Mouse (Mus musculus): ENCODE results near the gene Odaph. TPM values are rescaled to one million over a fixed set of nuclear protein-coding genes. Genes with fewer than 3 reads are reported as not detected.
"Not testable (repeated sequence)": the region's sequence is repeated elsewhere in the genome, so short reads cannot be mapped to it uniquely, and the experiment has no call there.

Gene Odaph
- 0.22 and 0.27 TPM in 2 replicates for polyA plus RNA-seq (2012; rRNA removed)

DNA sequence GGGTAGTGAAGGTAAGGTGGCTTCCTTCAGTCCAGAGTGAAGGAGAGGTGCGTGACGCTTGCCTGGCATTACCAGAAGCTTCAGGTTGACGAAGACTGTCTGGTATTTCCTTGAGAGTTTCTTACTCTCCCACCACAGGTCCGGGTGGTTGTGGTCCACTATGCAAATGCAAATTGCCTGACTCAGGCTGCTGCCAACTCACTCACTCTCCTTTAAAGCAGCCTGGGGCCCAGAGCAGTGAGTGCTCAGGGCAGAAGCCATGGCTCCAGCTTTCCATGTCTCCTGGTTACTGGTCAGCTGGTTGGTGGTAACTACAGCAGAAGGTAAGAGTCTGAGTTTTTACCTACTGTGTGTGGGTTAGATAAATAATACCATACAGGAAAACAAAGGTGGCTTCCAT, at the start of gene Odaph:
Odaph (plus strand) TSS at position 240 of the 400 bp plus-strand sequence.
- H3K27me3 ChIP-seq (ENCODE audit: control insufficient read depth, insufficient read depth, low read length): no peaks in the 10 kb centered on the region
- WGBS: 63% methylated on average over 4 of the region's 4 CpGs
- no peak within 1 kb of the TSS for H3K4me3 ChIP-seq (ENCODE audit: extremely low read depth, insufficient read depth, insufficient read length)
- H3K36me3 ChIP-seq (ENCODE audit: control insufficient read depth, insufficient read depth, low read length): no peaks in the 10 kb centered on the region
- TF ChIP-seq POLR2A (IDR thresholded peaks at IDR 0.05; ENCODE audit: low read depth, low read length): no peak
- no peak for TF ChIP-seq CTCF (IDR thresholded peaks at IDR 0.05; ENCODE audit: extremely low read depth, insufficient read depth, insufficient read length, insufficient replicate concordance)
- peaks cover 9% of the 10 kb centered on the region; the same call in 1 of the 2 replicates for H3K4me1 ChIP-seq (ENCODE audit: control insufficient read depth, insufficient read depth, insufficient read length)
- no peak within 1 kb of the TSS for H3K27ac ChIP-seq (ENCODE audit: insufficient read depth, low read length)
- peak in 1 of 2 experiments; percentile 30 for DNase-seq (ENCODE audit: low read depth in 1 of 2, low spot score in 2 of 2)

DNA sequence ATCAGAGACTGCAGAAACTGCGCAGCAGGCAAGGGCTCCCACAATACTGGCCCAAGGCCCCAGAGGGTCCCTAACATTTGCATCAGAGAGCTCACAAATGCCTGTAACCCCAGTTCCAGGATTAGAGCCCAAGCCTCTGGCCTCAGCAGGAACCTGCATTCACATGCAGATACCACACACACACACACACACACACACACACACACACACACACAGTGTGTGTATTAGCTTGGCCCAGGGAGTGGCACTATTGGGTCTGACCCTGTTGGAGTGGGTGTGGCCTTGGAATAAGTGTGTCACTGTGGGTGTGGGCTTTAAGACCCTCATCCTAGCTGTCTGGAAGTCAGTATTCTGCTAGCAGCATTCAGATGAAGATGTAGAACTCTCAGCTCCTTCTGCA, 41.7 kb upstream of the Odaph start:
- H3K27ac ChIP-seq (ENCODE audit: insufficient read depth, low read length); H3K27me3 ChIP-seq (ENCODE audit: control insufficient read depth, insufficient read depth, low read length); DNase-seq (ENCODE audit: low read depth in 1 of 2, low spot score in 2 of 2); H3K4me3 ChIP-seq (ENCODE audit: extremely low read depth, insufficient read depth, insufficient read length); H3K4me1 ChIP-seq (ENCODE audit: control insufficient read depth, insufficient read depth, insufficient read length): not testable (repeated sequence)
- H3K36me3 ChIP-seq (ENCODE audit: control insufficient read depth, insufficient read depth, low read length): peaks cover 23% of the 10 kb centered on the region
- 100% methylated on average over 1 of the region's 1 CpGs for WGBS

DNA sequence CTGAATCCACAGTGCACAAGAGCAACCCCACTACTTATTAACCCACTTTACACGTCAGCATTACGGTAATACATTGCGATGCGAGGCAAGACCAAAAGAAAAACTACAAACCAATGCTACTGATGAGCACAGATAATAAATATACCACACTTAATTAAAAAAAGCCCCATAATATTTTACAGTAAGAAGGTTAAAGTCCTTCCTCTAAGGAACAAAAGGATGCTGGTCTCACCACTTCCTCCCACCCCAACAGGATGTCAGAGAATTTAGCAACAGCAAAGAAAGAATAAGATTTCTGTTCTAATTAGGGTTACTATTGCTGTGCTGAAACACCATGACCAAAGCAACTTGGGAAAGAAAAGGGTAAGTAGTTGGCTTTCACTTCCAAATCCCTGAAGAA, 40.3 kb upstream of the Odaph start:
- Histone ChIP-seq H3K4me1 (ENCODE audit: control insufficient read depth, insufficient read depth, insufficient read length) (no peaks in the 10 kb centered on the region), H3K27me3 (ENCODE audit: control insufficient read depth, insufficient read depth, low read length) (no peaks in the 10 kb centered on the region), H3K36me3 (ENCODE audit: control insufficient read depth, insufficient read depth, low read length) (peaks cover 29% of the 10 kb centered on the region), H3K4me3 (ENCODE audit: extremely low read depth, insufficient read depth, insufficient read length) (no peak overlapping the region), H3K27ac (ENCODE audit: insufficient read depth, low read length) (no peak overlapping the region)
- WGBS: 94% methylated on average over 4 of the region's 4 CpGs
- DNase-seq (ENCODE audit: low read depth in 1 of 2, low spot score in 2 of 2): no peak
- TF ChIP-seq CTCF (IDR thresholded peaks at IDR 0.05; ENCODE audit: extremely low read depth, insufficient read depth, insufficient read length, insufficient replicate concordance) (no peak), POLR2A (IDR thresholded peaks at IDR 0.05; ENCODE audit: low read depth, low read length) (no peak)

DNA sequence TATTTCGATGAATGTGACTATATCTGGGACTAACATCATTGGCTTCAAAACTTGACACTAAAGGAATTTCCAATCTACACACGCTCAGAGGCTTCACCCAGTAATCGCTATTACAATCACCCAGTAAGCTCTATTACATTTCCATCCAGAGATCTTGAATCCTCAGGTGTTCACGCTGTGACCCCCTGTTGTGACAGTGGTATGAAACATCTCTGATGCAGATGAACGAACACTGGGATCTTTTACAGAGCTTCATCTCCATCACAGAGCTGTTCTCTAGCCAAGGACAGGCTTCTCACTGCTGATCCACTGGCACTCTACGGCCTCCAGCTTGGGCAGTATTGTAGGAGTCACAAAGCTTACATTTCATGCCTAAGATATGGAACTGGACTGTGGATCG, 37.8 kb upstream of the Odaph start:
- DNase-seq (ENCODE audit: low read depth in 1 of 2, low spot score in 2 of 2): no peak
- 97% methylated on average over 7 of the region's 7 CpGs for WGBS
- TF ChIP-seq CTCF (IDR thresholded peaks at IDR 0.05; ENCODE audit: extremely low read depth, insufficient read depth, insufficient read length, insufficient replicate concordance) (no peak), POLR2A (IDR thresholded peaks at IDR 0.05; ENCODE audit: low read depth, low read length) (no peak)
- Histone ChIP-seq H3K36me3 (ENCODE audit: control insufficient read depth, insufficient read depth, low read length) (peaks cover 41% of the 10 kb centered on the region), H3K4me1 (ENCODE audit: control insufficient read depth, insufficient read depth, insufficient read length) (no peaks in the 10 kb centered on the region), H3K27ac (ENCODE audit: insufficient read depth, low read length) (no peak overlapping the region), H3K4me3 (ENCODE audit: extremely low read depth, insufficient read depth, insufficient read length) (no peak overlapping the region), H3K27me3 (ENCODE audit: control insufficient read depth, insufficient read depth, low read length) (no peaks in the 10 kb centered on the region)

DNA sequence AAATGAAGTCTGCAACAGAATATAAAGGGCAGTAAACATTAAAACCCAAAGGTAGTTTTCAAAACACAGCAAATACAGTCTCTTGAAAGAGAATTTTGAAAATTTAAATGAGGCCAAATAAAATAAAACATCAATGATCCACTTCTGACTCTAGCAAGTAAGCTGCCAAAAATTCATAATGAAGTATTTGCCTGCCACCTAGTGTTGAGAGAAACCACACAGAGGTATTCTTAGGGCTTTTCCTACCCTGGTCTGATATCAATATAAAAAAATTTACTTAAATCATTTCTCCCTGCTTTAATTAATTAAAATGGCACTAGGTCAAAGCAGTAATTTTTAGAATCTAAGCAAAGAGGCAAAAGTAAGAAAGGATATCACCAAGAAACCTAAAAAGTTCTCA, 35.9 kb upstream of the Odaph start:
- H3K27me3 ChIP-seq (ENCODE audit: control insufficient read depth, insufficient read depth, low read length): no peaks in the 10 kb centered on the region
- TF ChIP-seq CTCF (IDR thresholded peaks at IDR 0.05; ENCODE audit: extremely low read depth, insufficient read depth, insufficient read length, insufficient replicate concordance) (no peak), POLR2A (IDR thresholded peaks at IDR 0.05; ENCODE audit: low read depth, low read length) (no peak)
- no peak overlapping the region for H3K4me3 ChIP-seq (ENCODE audit: extremely low read depth, insufficient read depth, insufficient read length)
- no peak overlapping the region for H3K27ac ChIP-seq (ENCODE audit: insufficient read depth, low read length)
- no peak for DNase-seq (ENCODE audit: low read depth in 1 of 2, low spot score in 2 of 2)
- no peaks in the 10 kb centered on the region for H3K4me1 ChIP-seq (ENCODE audit: control insufficient read depth, insufficient read depth, insufficient read length)
- peaks cover 44% of the 10 kb centered on the region for H3K36me3 ChIP-seq (ENCODE audit: control insufficient read depth, insufficient read depth, low read length)

DNA sequence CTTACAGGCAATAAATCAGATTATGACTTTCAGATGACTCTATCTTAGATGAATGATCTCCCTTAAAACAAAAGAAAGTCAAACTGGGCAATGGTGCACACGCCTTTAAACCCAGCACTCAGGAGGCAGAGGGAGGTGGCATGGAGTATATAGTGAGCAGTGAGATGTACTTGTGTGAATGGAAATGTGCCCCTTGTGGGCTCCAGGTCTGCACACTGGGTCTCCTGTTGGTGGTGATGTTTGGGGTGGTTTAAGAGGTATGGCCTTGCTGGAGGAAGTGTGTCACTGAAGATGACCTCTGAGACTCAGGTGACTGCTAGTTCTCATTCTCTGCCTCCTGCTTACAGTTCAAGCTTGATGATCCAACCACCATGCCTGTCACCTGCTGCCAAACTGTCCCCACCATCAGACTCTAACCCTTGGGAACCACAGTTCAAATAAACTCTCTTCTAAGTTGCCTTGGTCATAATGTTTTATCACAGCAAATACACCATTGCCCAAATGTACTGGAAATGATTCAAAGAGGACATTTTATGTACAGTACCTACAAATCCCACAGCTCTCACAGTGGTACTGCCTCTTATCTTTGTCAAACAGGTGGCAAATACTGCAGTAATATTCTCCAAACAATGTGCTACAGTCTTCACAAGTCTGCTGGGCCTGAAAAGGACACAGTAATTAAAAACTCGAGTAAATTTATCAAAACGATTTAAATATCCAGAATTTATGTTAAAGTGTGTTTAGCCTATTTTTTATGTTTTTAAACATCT, 30.1 kb upstream of the Odaph start:
- Histone ChIP-seq H3K27me3 (ENCODE audit: control insufficient read depth, insufficient read depth, low read length) (no peaks in the 10 kb centered on the region), H3K4me3 (ENCODE audit: extremely low read depth, insufficient read depth, insufficient read length) (no peak overlapping the region), H3K27ac (ENCODE audit: insufficient read depth, low read length) (no peak overlapping the region), H3K36me3 (ENCODE audit: control insufficient read depth, insufficient read depth, low read length) (peaks cover 28% of the 10 kb centered on the region), H3K4me1 (ENCODE audit: control insufficient read depth, insufficient read depth, insufficient read length) (peaks cover 11% of the 10 kb centered on the region; the same call in 1 of the 2 replicates)
- TF ChIP-seq CTCF (IDR thresholded peaks at IDR 0.05; ENCODE audit: extremely low read depth, insufficient read depth, insufficient read length, insufficient replicate concordance): no peak
- no peak for TF ChIP-seq POLR2A (IDR thresholded peaks at IDR 0.05; ENCODE audit: low read depth, low read length)
- 90% methylated on average over 3 of the region's 3 CpGs for WGBS
- no peak for DNase-seq (ENCODE audit: low read depth in 1 of 2, low spot score in 2 of 2)

DNA sequence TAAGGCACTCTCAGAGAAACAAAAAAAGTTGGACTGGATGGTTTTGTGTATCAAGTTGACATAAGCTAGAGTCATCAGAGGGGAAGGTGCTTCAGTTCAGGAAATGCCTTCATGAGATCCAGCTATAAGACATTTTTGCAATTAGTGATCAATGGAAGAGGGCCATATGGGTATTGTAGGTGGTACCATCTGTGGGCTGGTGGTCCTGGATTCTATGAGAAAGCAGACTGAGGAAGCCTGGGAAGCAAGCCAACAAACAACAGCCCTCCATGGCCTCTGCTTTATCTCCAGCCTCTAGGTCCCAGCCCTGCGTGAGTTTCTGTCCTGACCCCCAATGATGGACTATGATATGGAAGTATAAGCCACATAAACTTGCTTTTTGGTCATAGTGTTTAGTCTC, 28.2 kb upstream of the Odaph start:
- no peak for TF ChIP-seq POLR2A (IDR thresholded peaks at IDR 0.05; ENCODE audit: low read depth, low read length)
- TF ChIP-seq CTCF (IDR thresholded peaks at IDR 0.05; ENCODE audit: extremely low read depth, insufficient read depth, insufficient read length, insufficient replicate concordance): no peak
- DNase-seq (ENCODE audit: low read depth in 1 of 2, low spot score in 2 of 2): no peak
- 78% methylated on average over 1 of the region's 1 CpGs for WGBS
- peaks cover 17% of the 10 kb centered on the region for H3K36me3 ChIP-seq (ENCODE audit: control insufficient read depth, insufficient read depth, low read length)
- H3K4me3 ChIP-seq (ENCODE audit: extremely low read depth, insufficient read depth, insufficient read length): no peak overlapping the region
- peaks cover 14% of the 10 kb centered on the region for H3K4me1 ChIP-seq (ENCODE audit: control insufficient read depth, insufficient read depth, insufficient read length)
- no peaks in the 10 kb centered on the region for H3K27me3 ChIP-seq (ENCODE audit: control insufficient read depth, insufficient read depth, low read length)
- H3K27ac ChIP-seq (ENCODE audit: insufficient read depth, low read length): no peak overlapping the region

All from spleen, adult 2 months (tissue).